Mouse (Mus musculus) spleen, postnatal 4 days (tissue): Measurements from ENCODE around the gene G6pc.
"Not testable (repeated sequence)": the region's sequence is repeated elsewhere in the genome, so short reads cannot be mapped to it uniquely, and the experiment has no call there.

ENCODE experiments used
- DNase-seq, 2 experiments: peaks; one replicate each; pipeline ENCODE4 v3.0.0; 2022; ENCODE audit warnings: low spot score in 2 of 2

The G6pc gene

GRCm38 (mm10) chr11:101355916-101356315 lies 11.4 kb upstream of the G6pc start:
- no peak for DNase-seq

GRCm38 (mm10) chr11:101357505-101358182 lies 9.7 kb upstream of the G6pc start:
- no peak for DNase-seq

GRCm38 (mm10) chr11:101359776-101360175 lies 7.6 kb upstream of the G6pc start:
- no peak for DNase-seq

GRCm38 (mm10) chr11:101360651-101361113 lies 6.7 kb upstream of the G6pc start:
- no peak for DNase-seq

- DNase-seq, result no peak
Measured at GRCm38 (mm10) chr11:101364531-101364931, 2.8 kb upstream of the G6pc start.

GRCm38 (mm10) chr11:101370141-101370540 lies 2.8 kb downstream of the G6pc start:
- no peak for DNase-seq

- no peak for DNase-seq
Measured at GRCm38 (mm10) chr11:101374421-101374938, 7.1 kb downstream of the G6pc start.

- DNase-seq, result not testable (repeated sequence)
Measured at GRCm38 (mm10) chr11:101378196-101378595, 10.8 kb downstream of the G6pc start.

- no peak for DNase-seq
Measured at GRCm38 (mm10) chr11:101378926-101379325, 11.6 kb downstream of the G6pc start.

- DNase-seq, result no peak
Measured at GRCm38 (mm10) chr11:101381817-101382216, 14.5 kb downstream of the G6pc start.

- peak; percentile 51 to 77 for DNase-seq
Measured at GRCm38 (mm10) chr11:101395110-101395509, 27.7 kb downstream of the G6pc start.

GRCm38 (mm10) chr11:101415306-101415705 lies 47.9 kb downstream of the G6pc start:
- DNase-seq, result no peak

GRCm38 (mm10) chr11:101416433-101417100 lies 49.2 kb downstream of the G6pc start:
- DNase-seq, result no peak

GRCm38 (mm10) chr11:101417101-101417855 lies 49.9 kb downstream of the G6pc start, which contains the start of gene Aarsd1:
TSS of gene Aarsd1 (minus strand) at chr11:101417615.
- DNase-seq, result peak; percentile 89 to 97

GRCm38 (mm10) chr11:101418991-101419390 lies 51.6 kb downstream of the G6pc start:
- DNase-seq, result no peak

- no peak for DNase-seq
Measured at GRCm38 (mm10) chr11:101419610-101420009, 52.2 kb downstream of the G6pc start.

GRCm38 (mm10) chr11:101420148-101420547 lies 52.8 kb downstream of the G6pc start:
- DNase-seq, result no peak

- DNase-seq, result no peak
Measured at GRCm38 (mm10) chr11:101424105-101424851, 56.9 kb downstream of the G6pc start, which contains the start of gene Gm27029. TSS of gene Gm27029 (minus strand) at chr11:101424796.

- peak; percentile 97 to 99 for DNase-seq
Measured at GRCm38 (mm10) chr11:101424925-101425813, 57.8 kb downstream of the G6pc start, which contains the start of the genes Rundc1 and Ptges3l. TSS of gene Rundc1 (plus strand) at chr11:101425085. TSS of gene Ptges3l (minus strand) at chr11:101425333.

- DNase-seq, result no peak
Measured at GRCm38 (mm10) chr11:101426165-101426564, 58.8 kb downstream of the G6pc start.
